Mouse (Mus musculus): ENCODE results near the gene Caln1. TPM values are rescaled to one million over a fixed set of nuclear protein-coding genes. Genes with fewer than 3 reads are reported as not detected.

Caln1 gene
- polyA plus RNA-seq, 1 experiment = not detected

GRCm38 (mm10) chr5:130704866-130705265, 335.6 kb downstream of the Caln1 start:
- H3K27ac ChIP-seq (ENCODE audit: insufficient read depth, low read depth, low read length) = no peak overlapping the region
- no peaks in the 10 kb centered on the region for H3K36me3 ChIP-seq (ENCODE audit: control insufficient read depth, insufficient read depth, low read length)
- no peak overlapping the region for H3K4me3 ChIP-seq (ENCODE audit: low read depth, low read length)
- no peaks in the 10 kb centered on the region for H3K4me1 ChIP-seq (ENCODE audit: control insufficient read depth, insufficient read depth, insufficient read length, low read length)
- TF ChIP-seq POLR2A (IDR thresholded peaks at IDR 0.05; ENCODE audit: low read depth, low read length) (no peak), CTCF (IDR thresholded peaks at IDR 0.05; ENCODE audit: extremely low read depth, insufficient read length, insufficient replicate concordance, low read depth, low read length) (no peak)
- 81% methylated on average over 4 of the region's 4 CpGs for WGBS
- no peaks in the 10 kb centered on the region for H3K27me3 ChIP-seq (ENCODE audit: control insufficient read depth, insufficient read depth, low read length)

DNA sequence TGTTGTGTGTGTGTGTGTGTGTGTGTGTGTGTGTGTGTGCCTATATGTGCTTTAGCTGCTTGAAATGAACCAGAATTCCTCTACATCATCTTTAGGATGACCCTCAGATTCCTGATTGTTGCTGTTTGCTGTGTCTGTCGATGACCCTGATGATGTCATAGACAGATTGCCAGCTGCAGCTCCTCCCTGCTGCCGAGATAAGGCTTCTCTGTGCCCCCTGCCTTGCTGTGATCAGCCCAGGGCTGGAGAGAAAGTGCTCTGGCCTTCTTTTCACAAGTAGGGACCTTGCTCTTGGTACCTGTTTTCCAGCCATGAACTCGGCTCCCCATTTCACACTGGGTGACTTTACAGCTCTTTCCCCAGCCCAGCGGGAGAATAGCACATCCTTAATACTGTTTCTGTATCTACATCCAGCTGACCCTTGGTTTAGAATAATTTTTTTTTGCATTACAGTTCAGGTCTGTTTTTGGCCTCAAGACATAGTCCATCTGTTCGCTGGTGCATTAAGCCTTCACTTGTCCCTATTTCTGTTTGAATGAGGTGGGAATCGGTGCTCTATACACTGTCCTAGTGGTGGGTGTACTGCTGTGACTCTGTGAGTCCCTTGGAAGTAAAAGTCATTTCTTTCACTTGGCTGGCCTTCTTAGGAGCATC, 337.1 kb downstream of the Caln1 start:
- Histone ChIP-seq H3K27me3 (ENCODE audit: control insufficient read depth, insufficient read depth, low read length) (no peaks in the 10 kb centered on the region), H3K4me3 (ENCODE audit: low read depth, low read length) (no peak overlapping the region), H3K27ac (ENCODE audit: insufficient read depth, low read depth, low read length) (no peak overlapping the region), H3K36me3 (ENCODE audit: control insufficient read depth, insufficient read depth, low read length) (no peaks in the 10 kb centered on the region), H3K4me1 (ENCODE audit: control insufficient read depth, insufficient read depth, insufficient read length, low read length) (no peaks in the 10 kb centered on the region)
- TF ChIP-seq POLR2A (IDR thresholded peaks at IDR 0.05; ENCODE audit: low read depth, low read length) = no peak
- no peak for TF ChIP-seq CTCF (IDR thresholded peaks at IDR 0.05; ENCODE audit: extremely low read depth, insufficient read length, insufficient replicate concordance, low read depth, low read length)
- 58% methylated on average over 6 of the region's 6 CpGs for WGBS

- 47% methylated on average over 3 of the region's 3 CpGs for WGBS
- no peak overlapping the region for H3K4me3 ChIP-seq (ENCODE audit: low read depth, low read length)
Observed at GRCm38 (mm10) chr5:130707755-130708154, 338.5 kb downstream of the Caln1 start.

GRCm38 (mm10) chr5:130708616-130709015, 339.4 kb downstream of the Caln1 start:
- 69% methylated on average over 4 of the region's 4 CpGs for WGBS
- H3K27ac ChIP-seq (ENCODE audit: insufficient read depth, low read depth, low read length) = no peak overlapping the region
- no peak for TF ChIP-seq CTCF (IDR thresholded peaks at IDR 0.05; ENCODE audit: extremely low read depth, insufficient read length, insufficient replicate concordance, low read depth, low read length)
- TF ChIP-seq POLR2A (IDR thresholded peaks at IDR 0.05; ENCODE audit: low read depth, low read length) = no peak
- H3K36me3 ChIP-seq (ENCODE audit: control insufficient read depth, insufficient read depth, low read length) = no peaks in the 10 kb centered on the region
- H3K4me1 ChIP-seq (ENCODE audit: control insufficient read depth, insufficient read depth, insufficient read length, low read length) = no peaks in the 10 kb centered on the region
- no peaks in the 10 kb centered on the region for H3K27me3 ChIP-seq (ENCODE audit: control insufficient read depth, insufficient read depth, low read length)
- H3K4me3 ChIP-seq (ENCODE audit: low read depth, low read length) = no peak overlapping the region

More at GRCm38 (mm10) chr5:130707755-130708154, 338.5 kb downstream of the Caln1 start:
- no peak for TF ChIP-seq CTCF (IDR thresholded peaks at IDR 0.05; ENCODE audit: extremely low read depth, insufficient read length, insufficient replicate concordance, low read depth, low read length)
- no peak for TF ChIP-seq POLR2A (IDR thresholded peaks at IDR 0.05; ENCODE audit: low read depth, low read length)
- Histone ChIP-seq H3K36me3 (ENCODE audit: control insufficient read depth, insufficient read depth, low read length) (no peaks in the 10 kb centered on the region), H3K27me3 (ENCODE audit: control insufficient read depth, insufficient read depth, low read length) (no peaks in the 10 kb centered on the region), H3K27ac (ENCODE audit: insufficient read depth, low read depth, low read length) (no peak overlapping the region), H3K4me1 (ENCODE audit: control insufficient read depth, insufficient read depth, insufficient read length, low read length) (no peaks in the 10 kb centered on the region)

DNA sequence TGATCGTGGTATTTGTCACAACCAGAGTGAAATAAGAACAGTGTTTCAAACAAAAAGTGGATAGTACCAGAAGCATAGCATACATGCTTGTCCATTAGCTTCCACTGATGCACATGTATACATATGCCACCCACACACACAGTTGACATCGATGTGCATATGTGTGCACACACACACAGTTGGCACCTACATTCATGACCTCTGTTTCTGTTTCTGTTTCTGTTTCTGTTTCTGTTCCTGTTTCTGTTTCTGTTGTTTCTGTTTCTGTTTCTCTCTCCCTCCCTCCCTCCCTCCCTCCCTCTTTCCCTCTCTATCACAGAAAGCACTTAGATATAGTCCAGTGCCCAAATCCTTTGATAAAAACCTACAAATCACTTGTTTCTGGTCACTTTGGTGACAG, 342.4 kb downstream of the Caln1 start:
- WGBS = 83% methylated on average over 2 of the region's 2 CpGs
- no peak overlapping the region for H3K27ac ChIP-seq (ENCODE audit: insufficient read depth, low read depth, low read length)
- no peaks in the 10 kb centered on the region for H3K27me3 ChIP-seq (ENCODE audit: control insufficient read depth, insufficient read depth, low read length)
- H3K36me3 ChIP-seq (ENCODE audit: control insufficient read depth, insufficient read depth, low read length) = no peaks in the 10 kb centered on the region
- no peak for TF ChIP-seq CTCF (IDR thresholded peaks at IDR 0.05; ENCODE audit: extremely low read depth, insufficient read length, insufficient replicate concordance, low read depth, low read length)
- TF ChIP-seq POLR2A (IDR thresholded peaks at IDR 0.05; ENCODE audit: low read depth, low read length) = no peak
- H3K4me3 ChIP-seq (ENCODE audit: low read depth, low read length) = no peak overlapping the region
- H3K4me1 ChIP-seq (ENCODE audit: control insufficient read depth, insufficient read depth, insufficient read length, low read length) = no peaks in the 10 kb centered on the region

DNA sequence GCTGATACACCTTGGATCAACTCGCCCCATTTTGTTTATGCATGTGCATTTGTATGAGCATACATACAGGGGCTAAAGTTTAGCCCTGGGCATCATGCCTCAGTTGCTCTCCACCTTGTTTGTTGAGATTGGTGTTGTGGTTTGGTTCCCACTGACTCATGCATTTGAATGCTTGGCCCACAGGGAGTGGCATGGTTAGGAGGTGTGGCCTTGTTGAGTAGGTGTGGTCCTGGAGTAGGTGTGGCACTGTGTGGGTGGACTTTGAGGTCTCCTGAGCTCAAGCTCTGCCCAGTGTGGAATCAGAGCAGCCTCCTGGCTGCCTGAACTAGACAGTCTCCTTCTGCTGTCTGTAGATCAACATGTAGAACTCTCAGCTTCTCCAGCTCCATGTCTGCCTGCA, 343.0 kb downstream of the Caln1 start:
- 72% methylated on average over 1 of the region's 1 CpGs for WGBS
- Histone ChIP-seq H3K27ac (ENCODE audit: insufficient read depth, low read depth, low read length) (no peak overlapping the region), H3K4me1 (ENCODE audit: control insufficient read depth, insufficient read depth, insufficient read length, low read length) (no peaks in the 10 kb centered on the region), H3K36me3 (ENCODE audit: control insufficient read depth, insufficient read depth, low read length) (no peaks in the 10 kb centered on the region), H3K4me3 (ENCODE audit: low read depth, low read length) (no peak overlapping the region), H3K27me3 (ENCODE audit: control insufficient read depth, insufficient read depth, low read length) (no peaks in the 10 kb centered on the region)
- TF ChIP-seq POLR2A (IDR thresholded peaks at IDR 0.05; ENCODE audit: low read depth, low read length) (no peak), CTCF (IDR thresholded peaks at IDR 0.05; ENCODE audit: extremely low read depth, insufficient read length, insufficient replicate concordance, low read depth, low read length) (no peak)

DNA sequence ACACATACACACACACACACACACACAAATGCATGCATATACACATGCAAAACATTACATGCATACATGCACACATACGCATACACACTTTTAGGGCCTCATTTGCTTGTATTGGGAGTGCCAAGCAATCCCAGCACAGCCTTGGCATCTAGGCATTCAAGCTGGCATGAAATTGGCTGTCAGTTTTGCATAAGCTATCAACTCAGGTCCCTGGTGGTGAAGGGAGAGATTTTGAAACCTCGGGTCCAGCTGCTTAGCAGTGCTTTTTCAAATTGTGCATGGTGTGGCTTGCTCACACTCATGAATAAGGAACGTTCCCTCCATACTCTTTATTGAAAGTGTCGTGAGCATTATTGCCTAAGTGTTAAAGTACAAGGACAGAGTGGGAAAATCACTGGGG, 345.9 kb downstream of the Caln1 start:
- no peak overlapping the region for H3K27ac ChIP-seq (ENCODE audit: insufficient read depth, low read depth, low read length)
- H3K4me1 ChIP-seq (ENCODE audit: control insufficient read depth, insufficient read depth, insufficient read length, low read length) = no peaks in the 10 kb centered on the region
- no peak for TF ChIP-seq POLR2A (IDR thresholded peaks at IDR 0.05; ENCODE audit: low read depth, low read length)
- TF ChIP-seq CTCF (IDR thresholded peaks at IDR 0.05; ENCODE audit: extremely low read depth, insufficient read length, insufficient replicate concordance, low read depth, low read length) = no peak
- H3K4me3 ChIP-seq (ENCODE audit: low read depth, low read length) = no peak overlapping the region
- H3K27me3 ChIP-seq (ENCODE audit: control insufficient read depth, insufficient read depth, low read length) = no peaks in the 10 kb centered on the region
- WGBS = 75% methylated on average over 4 of the region's 4 CpGs
- H3K36me3 ChIP-seq (ENCODE audit: control insufficient read depth, insufficient read depth, low read length) = no peaks in the 10 kb centered on the region
